Mouse (Mus musculus): ENCODE data around the gene Cers4.

DNA sequence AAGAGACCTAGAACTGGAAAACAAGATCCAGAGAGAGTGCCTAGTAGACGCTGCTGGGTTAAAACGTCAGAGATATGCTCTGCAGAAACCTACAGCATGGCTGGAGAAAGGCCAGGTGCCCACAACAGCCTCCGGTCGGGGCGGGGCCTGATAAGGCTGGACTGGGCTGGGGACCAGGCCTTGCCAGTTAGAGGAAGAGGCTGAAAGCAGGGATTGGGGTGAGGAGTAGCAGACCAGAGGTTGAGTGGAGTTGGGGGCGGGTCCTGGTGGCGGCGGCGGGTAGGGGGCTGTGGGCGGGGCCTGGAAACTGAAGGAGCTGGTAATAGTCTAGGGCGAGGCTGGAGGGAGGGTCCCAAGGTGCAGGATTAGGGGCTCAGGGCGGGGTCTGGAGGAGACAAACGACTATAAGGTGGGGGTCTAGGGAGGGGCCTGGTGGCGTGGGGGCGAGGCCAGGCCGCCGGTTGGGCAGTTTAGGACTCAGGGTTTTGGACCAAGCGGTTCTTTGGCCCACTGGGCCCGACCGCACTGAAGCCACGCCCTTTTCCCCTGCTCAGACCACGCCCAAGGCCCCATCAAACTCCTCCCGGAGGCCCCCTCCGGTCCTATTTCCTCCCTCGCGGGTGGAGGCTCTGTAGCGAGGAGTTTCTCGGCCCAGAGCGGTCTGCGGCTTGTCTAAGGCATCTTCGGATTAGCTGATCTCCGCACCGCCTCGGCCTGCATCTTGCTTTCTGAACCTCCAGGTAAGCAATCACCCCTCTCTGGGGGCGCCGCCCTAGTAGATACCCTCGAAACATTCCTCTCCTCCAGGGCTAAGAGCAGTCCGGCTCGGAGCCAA lies at the start of gene Cers4:
- no peak for TF ChIP-seq CTCF (IDR thresholded peaks at IDR 0.05; ENCODE audit: control insufficient read depth, insufficient read depth, insufficient replicate concordance, low read depth, low read length)
- no peak for TF ChIP-seq POLR2A (IDR thresholded peaks at IDR 0.05; ENCODE audit: control insufficient read depth, low read depth, low read length)
